12 mouse cellular contexts compared by ENCODE assay signal in the genomic region with DNA sequence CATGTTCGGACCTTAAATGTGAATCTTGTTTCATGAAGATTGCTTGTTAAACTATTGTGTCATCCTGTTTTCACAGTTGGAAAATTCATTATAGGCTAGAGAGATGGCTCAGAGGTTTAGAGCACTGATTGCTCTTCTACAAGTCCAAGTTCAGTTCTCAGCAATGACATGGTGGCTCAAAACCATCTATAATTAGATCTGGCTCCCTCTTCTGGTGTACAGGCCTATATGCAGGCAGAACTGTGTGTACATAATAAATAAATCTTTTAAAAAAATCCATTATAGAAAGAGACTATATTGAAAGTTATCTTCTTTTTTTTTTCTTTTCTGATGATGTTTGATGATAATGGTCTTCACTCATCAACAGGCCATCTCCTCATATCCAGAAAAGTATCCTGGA. TPM values are rescaled to one million over a fixed set of nuclear protein-coding genes. Genes with fewer than 3 reads are reported as not detected.
DNase-seq lines count a peak whose midpoint lies in the region; ATAC-seq and TF ChIP-seq lines count a peak whose summit lies in the region.
"Had no signal": no experiment of that assay in that cellular context is flagged by ENCODE, and none has a peak within 500 bp of the region (broad histone marks: within the 10 kb centered on the region; RNA-seq: fewer than 3 reads in every experiment).

No protein-coding gene starts in this region.

- DNase-seq in thymus, postnatal 0 days (ENCODE audit: low spot score), result peak; percentile 31
- DNase-seq in thymus, postnatal 10 days (ENCODE audit: low spot score in 2 of 2), result no peak
- DNase-seq in induced T-regulatory cell, adult 2 months (ENCODE audit: low read depth), result peak; percentile 49
- no peak for DNase-seq in kidney, postnatal 36 days
- no peak for DNase-seq in cerebellum, adult 9-10 months
- DNase-seq in layer of hippocampus, adult 18-20 months (ENCODE audit: low spot score in 2 of 2), result no peak
- DNase-seq: cerebellum, adult 8-10 months; kidney, adult 2 months; lung, adult 18-20 months had no signal

- H3K4me2 ChIP-seq in intestine, postnatal 0 days (replicated peaks; ENCODE audit: low read depth), result no peak overlapping the region
- no peak overlapping the region for H3K4me2 ChIP-seq in intestine, embryonic 15.5 days (replicated peaks)

- no peaks in the 10 kb centered on the region for H3K27me3 ChIP-seq in intestine, postnatal 0 days (replicated peaks; ENCODE audit: control insufficient read depth, insufficient read depth, low read length)
- no peaks in the 10 kb centered on the region for H3K27me3 ChIP-seq in intestine, embryonic 15.5 days (replicated peaks)

- H3K27ac ChIP-seq in intestine, postnatal 0 days (ENCODE audit: low read depth, low read length), result no peak overlapping the region
- no peak overlapping the region for H3K27ac ChIP-seq in intestine, embryonic 15.5 days
- H3K27ac ChIP-seq: midbrain, embryonic 10.5 days had no signal

- no peak for ATAC-seq in intestine, postnatal 0 days
- ATAC-seq in intestine, embryonic 15.5 days, result no peak

- no peaks in the 10 kb centered on the region for H3K9me3 ChIP-seq in intestine, postnatal 0 days (ENCODE audit: control insufficient read depth)
- H3K9me3 ChIP-seq in intestine, embryonic 15.5 days, result no peaks in the 10 kb centered on the region
- H3K9me3 ChIP-seq: midbrain, embryonic 10.5 days had no signal

- no peak overlapping the region for H3K4me3 ChIP-seq in intestine, postnatal 0 days (ENCODE audit: low read depth, low read length)
- H3K4me3 ChIP-seq in intestine, embryonic 15.5 days (replicated peaks), result no peak overlapping the region
- H3K4me3 ChIP-seq: midbrain, embryonic 10.5 days had no signal

- 92% methylated on average over 1 of the region's 1 CpGs for WGBS in intestine, postnatal 0 days
- WGBS in intestine, embryonic 15.5 days, result 91% methylated on average over 1 of the region's 1 CpGs

- TF ChIP-seq CTCF in intestine, postnatal 0 days (IDR thresholded peaks at IDR 0.05; ENCODE audit: low read depth), result peak; percentile 45

- H3K4me1 ChIP-seq in intestine, postnatal 0 days (replicated peaks; ENCODE audit: control insufficient read depth, insufficient read depth, low read length), result no peaks in the 10 kb centered on the region
- no peaks in the 10 kb centered on the region for H3K4me1 ChIP-seq in intestine, embryonic 15.5 days (replicated peaks)
- H3K4me1 ChIP-seq: midbrain, embryonic 10.5 days had no signal

- peaks cover 34% of the 10 kb centered on the region for H3K36me3 ChIP-seq in intestine, postnatal 0 days (ENCODE audit: control insufficient read depth, insufficient read depth)
- H3K36me3 ChIP-seq in intestine, embryonic 15.5 days, result no peaks in the 10 kb centered on the region

- H3K9ac ChIP-seq in intestine, postnatal 0 days (ENCODE audit: low read depth, low read length), result no peak overlapping the region
- no peak overlapping the region for H3K9ac ChIP-seq in intestine, embryonic 15.5 days

RNA-seq across cellular contexts. Expression of a gene that starts 15.7 kb away (rescaled TPM):
- polyA plus RNA-seq in intestine, postnatal 0 days (2015; fragmentation: Nextera tagmentation; extraction: Ambion mirVana), result 5.8 and 5.9 TPM in 2 replicates
- polyA plus RNA-seq in intestine, embryonic 15.5 days (2015; fragmentation: Nextera tagmentation; extraction: Ambion mirVana), result 12.2 and 14.5 TPM in 2 replicates
- 16.5 and 17.3 TPM in 2 replicates for polyA plus RNA-seq in thymus, postnatal 0 days (2015; fragmentation: Nextera tagmentation; extraction: Ambion mirVana)
- 1 to 10 TPM; 4.6 to 4.8 TPM for total RNA-seq in layer of hippocampus, adult 18-20 months (2021)

RNA-seq across cellular contexts. Expression of a gene that starts 30.8 kb away (rescaled TPM):
- polyA plus RNA-seq in intestine, postnatal 0 days (2015; fragmentation: Nextera tagmentation; extraction: Ambion mirVana), result 2.7 and 3.5 TPM in 2 replicates
- 4.0 and 4.3 TPM in 2 replicates for polyA plus RNA-seq in intestine, embryonic 15.5 days (2015; fragmentation: Nextera tagmentation; extraction: Ambion mirVana)
- 4.2 and 5.0 TPM in 2 replicates for polyA plus RNA-seq in thymus, postnatal 0 days (2015; fragmentation: Nextera tagmentation; extraction: Ambion mirVana)
- 1 to 10 TPM; 8.0 TPM for total RNA-seq in layer of hippocampus, adult 18-20 months (2021)

RNA-seq across cellular contexts. Expression of a gene that starts 54.4 kb away (rescaled TPM):
- 7.8 and 8.3 TPM in 2 replicates for polyA plus RNA-seq in intestine, postnatal 0 days (2015; fragmentation: Nextera tagmentation; extraction: Ambion mirVana)
- 13.1 and 14.4 TPM in 2 replicates for polyA plus RNA-seq in intestine, embryonic 15.5 days (2015; fragmentation: Nextera tagmentation; extraction: Ambion mirVana)
- 22.4 and 23.0 TPM in 2 replicates for polyA plus RNA-seq in thymus, postnatal 0 days (2015; fragmentation: Nextera tagmentation; extraction: Ambion mirVana)
- total RNA-seq in layer of hippocampus, adult 18-20 months (2021), result 1 to 10 TPM; 3.6 to 3.8 TPM

Comparison
In these comparisons a context has a peak if more than half of its experiments do, and no peak if none do; other contexts are left out.
1. DNase-seq: peak in thymus, postnatal 0 days (single experiment) and induced T-regulatory cell, adult 2 months (single experiment); none in thymus, postnatal 10 days (0 of 2), kidney, postnatal 36 days (0 of 2), cerebellum, adult 9-10 months (single experiment) and layer of hippocampus, adult 18-20 months (0 of 2).